Mouse (Mus musculus): Measurements from ENCODE around the gene Wscd2. TPM values are rescaled to one million over a fixed set of nuclear protein-coding genes. Genes with fewer than 3 reads are reported as not detected.
"Not testable (repeated sequence)": the region's sequence is repeated elsewhere in the genome, so short reads cannot be mapped to it uniquely, and the experiment has no call there.

Gene Wscd2
- polyA plus RNA-seq, 1 experiment from 2014 or later, result 13.7 TPM

DNA sequence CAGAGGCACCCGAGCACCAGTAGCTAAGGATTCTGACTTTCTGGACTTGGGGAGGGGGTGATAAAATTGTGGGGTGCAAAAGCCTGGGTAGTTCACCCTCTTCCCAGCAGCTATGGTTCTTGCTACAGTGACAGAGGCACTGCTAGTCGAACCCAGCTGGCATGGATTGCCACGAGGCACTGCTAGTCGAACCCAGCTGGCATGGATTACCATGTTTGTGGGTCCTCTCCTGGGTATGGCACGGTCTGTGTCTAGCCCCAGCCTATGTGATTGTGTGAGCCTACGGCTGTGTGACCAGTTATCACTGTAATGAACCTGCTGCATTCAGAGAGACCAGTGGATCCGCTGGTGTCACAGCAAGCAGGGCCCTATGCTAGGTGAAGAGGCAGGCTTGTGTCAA lies 87.4 kb downstream of the Wscd2 start:
- H3K4me3 ChIP-seq (replicated peaks; ENCODE audit: low read length), result no peak overlapping the region; the same call in 1 of the 2 replicates
- H3K27me3 ChIP-seq (ENCODE audit: control insufficient read depth, insufficient read depth, low read length), result no peaks in the 10 kb centered on the region
- no peaks in the 10 kb centered on the region for H3K36me3 ChIP-seq (replicated peaks; ENCODE audit: control insufficient read depth, insufficient read depth)
- no peak for DNase-seq (ENCODE audit: low spot score)
- H3K27ac ChIP-seq, result peak overlapping the region; percentile 38; the same call in 1 of the 2 replicates
- peak overlapping the region; percentile 42; the same call in 1 of the 2 replicates for H3K9ac ChIP-seq
- peaks cover 31% of the 10 kb centered on the region for H3K4me1 ChIP-seq (replicated peaks; ENCODE audit: control insufficient read depth, insufficient read depth, low read length)
- H3K9me3 ChIP-seq (ENCODE audit: control insufficient read depth, low read length), result no peaks in the 10 kb centered on the region
- peak overlapping the region; percentile 42 for H3K4me2 ChIP-seq (replicated peaks)
- peak; percentile 49; the same call in 1 of the 2 replicates for ATAC-seq (ENCODE audit: low FRiP score)
- WGBS, result 69% methylated on average over 7 of the region's 7 CpGs

DNA sequence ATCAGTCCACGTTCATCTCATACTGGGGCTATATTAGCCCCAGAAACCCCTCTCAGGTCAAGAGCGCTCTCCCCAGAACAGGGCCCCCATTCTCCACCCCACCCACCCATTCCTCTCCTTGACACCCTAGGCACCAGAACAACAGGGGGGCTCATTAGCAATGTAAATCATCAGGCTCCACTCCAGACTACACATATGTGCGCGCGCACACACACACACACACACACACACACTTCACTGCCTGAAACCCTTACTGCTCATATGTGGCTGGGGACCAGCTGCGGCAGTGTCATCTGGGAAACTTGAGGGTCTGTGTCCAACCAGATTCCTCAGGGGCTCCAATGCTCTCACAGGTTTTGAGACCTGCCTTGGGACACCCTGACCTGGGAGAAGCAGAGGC lies 88.3 kb downstream of the Wscd2 start:
- DNase-seq (ENCODE audit: low spot score) (no peak), ATAC-seq (ENCODE audit: low FRiP score) (no peak; the same call in 1 of the 2 replicates)
- H3K27me3 ChIP-seq (ENCODE audit: control insufficient read depth, insufficient read depth, low read length), result no peaks in the 10 kb centered on the region
- WGBS, result 63% methylated on average over 6 of the region's 6 CpGs
- H3K36me3 ChIP-seq (replicated peaks; ENCODE audit: control insufficient read depth, insufficient read depth), result no peaks in the 10 kb centered on the region
- peaks cover 31% of the 10 kb centered on the region for H3K4me1 ChIP-seq (replicated peaks; ENCODE audit: control insufficient read depth, insufficient read depth, low read length)
- H3K27ac ChIP-seq, result no peak overlapping the region; the same call in 1 of the 2 replicates
- H3K4me2 ChIP-seq (replicated peaks), result no peak overlapping the region
- H3K4me3 ChIP-seq (replicated peaks; ENCODE audit: low read length), result no peak overlapping the region
- no peaks in the 10 kb centered on the region for H3K9me3 ChIP-seq (ENCODE audit: control insufficient read depth, low read length)
- H3K9ac ChIP-seq, result no peak overlapping the region

DNA sequence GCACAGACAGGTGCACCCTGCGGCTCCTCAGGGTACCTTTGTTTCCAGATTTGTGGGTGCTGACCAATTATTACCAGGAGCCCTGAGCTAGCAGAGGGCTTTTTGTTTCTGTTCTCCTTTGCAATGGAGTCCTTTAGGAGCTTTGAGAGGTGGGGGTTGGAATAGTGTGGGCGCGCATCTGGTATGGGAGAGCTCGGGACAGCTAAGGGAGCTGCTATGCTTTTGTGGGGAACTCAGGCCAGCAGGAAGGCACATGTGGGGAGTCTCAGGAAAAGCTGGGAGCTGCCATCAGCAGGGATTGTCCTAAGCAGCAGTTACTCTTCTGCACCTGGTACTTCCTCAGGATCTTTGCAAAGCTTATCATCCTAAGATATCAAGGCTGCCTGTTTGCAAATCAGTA lies 89.0 kb downstream of the Wscd2 start:
- DNase-seq (ENCODE audit: low spot score), result no peak
- no peak for ATAC-seq (ENCODE audit: low FRiP score)

DNA sequence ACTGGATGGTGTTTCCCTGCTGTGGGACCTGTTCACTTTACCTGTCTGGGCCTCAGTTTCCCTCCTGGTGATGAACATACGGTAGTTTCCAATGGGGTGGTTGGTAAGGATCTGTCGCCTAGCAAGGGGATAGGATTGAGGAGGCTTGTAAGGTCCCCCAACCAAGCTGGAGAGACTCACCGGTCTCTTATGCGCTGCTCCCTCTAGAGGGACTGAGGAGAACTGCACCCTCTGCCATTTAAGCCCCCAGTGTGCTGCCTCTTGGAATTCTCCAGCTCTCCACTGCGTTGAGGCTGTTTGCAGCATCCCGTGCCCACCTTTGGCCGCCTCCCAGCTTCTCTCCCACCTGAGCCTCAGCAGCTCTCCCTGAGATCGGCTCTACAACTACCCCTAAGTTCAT lies 90.1 kb downstream of the Wscd2 start:
- Histone ChIP-seq H3K27me3 (ENCODE audit: control insufficient read depth, insufficient read depth, low read length) (no peaks in the 10 kb centered on the region), H3K4me2 (replicated peaks) (no peak overlapping the region), H3K36me3 (replicated peaks; ENCODE audit: control insufficient read depth, insufficient read depth) (no peaks in the 10 kb centered on the region), H3K9ac (no peak overlapping the region), H3K9me3 (ENCODE audit: control insufficient read depth, low read length) (no peaks in the 10 kb centered on the region), H3K4me3 (replicated peaks; ENCODE audit: low read length) (no peak overlapping the region), H3K4me1 (replicated peaks; ENCODE audit: control insufficient read depth, insufficient read depth, low read length) (peaks cover 31% of the 10 kb centered on the region), H3K27ac (no peak overlapping the region)
- ATAC-seq (ENCODE audit: low FRiP score) (no peak), DNase-seq (ENCODE audit: low spot score) (peak; percentile 47)
- 43% methylated on average over 8 of the region's 8 CpGs for whole genome bisulfite sequencing

More for the DNA sequence above, 89.0 kb downstream of the Wscd2 start:
- H3K4me3 ChIP-seq (replicated peaks; ENCODE audit: low read length), result no peak overlapping the region
- no peak overlapping the region for H3K9ac ChIP-seq
- no peak overlapping the region for H3K4me2 ChIP-seq (replicated peaks)
- peaks cover 31% of the 10 kb centered on the region for H3K4me1 ChIP-seq (replicated peaks; ENCODE audit: control insufficient read depth, insufficient read depth, low read length)
- H3K36me3 ChIP-seq (replicated peaks; ENCODE audit: control insufficient read depth, insufficient read depth), result no peaks in the 10 kb centered on the region
- H3K27ac ChIP-seq, result peak overlapping the region; percentile 49
- WGBS, result 79% methylated on average over 4 of the region's 4 CpGs
- H3K9me3 ChIP-seq (ENCODE audit: control insufficient read depth, low read length), result no peaks in the 10 kb centered on the region
- no peaks in the 10 kb centered on the region for H3K27me3 ChIP-seq (ENCODE audit: control insufficient read depth, insufficient read depth, low read length)

DNA sequence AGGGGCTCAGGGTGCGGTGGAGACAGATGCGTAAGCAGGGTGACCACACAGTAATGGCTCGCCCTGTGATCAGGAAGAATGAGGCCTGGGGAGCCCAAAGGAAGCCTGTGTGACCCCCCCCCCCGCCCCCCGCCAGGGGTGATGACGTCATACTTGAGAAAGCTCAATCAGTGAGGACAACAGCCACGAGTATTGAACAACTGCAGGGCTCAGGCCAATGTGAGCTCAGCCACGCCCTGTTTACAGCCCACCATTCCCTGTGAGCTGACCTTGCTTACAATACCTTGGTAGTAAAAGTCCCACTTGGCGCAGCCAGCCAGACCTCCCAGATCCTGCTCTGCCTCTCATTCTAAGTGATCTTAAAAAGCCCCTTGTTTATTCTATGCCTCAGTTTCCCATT lies 90.7 kb downstream of the Wscd2 start:
- WGBS, result 71% methylated on average over 9 of the region's 9 CpGs

DNA sequence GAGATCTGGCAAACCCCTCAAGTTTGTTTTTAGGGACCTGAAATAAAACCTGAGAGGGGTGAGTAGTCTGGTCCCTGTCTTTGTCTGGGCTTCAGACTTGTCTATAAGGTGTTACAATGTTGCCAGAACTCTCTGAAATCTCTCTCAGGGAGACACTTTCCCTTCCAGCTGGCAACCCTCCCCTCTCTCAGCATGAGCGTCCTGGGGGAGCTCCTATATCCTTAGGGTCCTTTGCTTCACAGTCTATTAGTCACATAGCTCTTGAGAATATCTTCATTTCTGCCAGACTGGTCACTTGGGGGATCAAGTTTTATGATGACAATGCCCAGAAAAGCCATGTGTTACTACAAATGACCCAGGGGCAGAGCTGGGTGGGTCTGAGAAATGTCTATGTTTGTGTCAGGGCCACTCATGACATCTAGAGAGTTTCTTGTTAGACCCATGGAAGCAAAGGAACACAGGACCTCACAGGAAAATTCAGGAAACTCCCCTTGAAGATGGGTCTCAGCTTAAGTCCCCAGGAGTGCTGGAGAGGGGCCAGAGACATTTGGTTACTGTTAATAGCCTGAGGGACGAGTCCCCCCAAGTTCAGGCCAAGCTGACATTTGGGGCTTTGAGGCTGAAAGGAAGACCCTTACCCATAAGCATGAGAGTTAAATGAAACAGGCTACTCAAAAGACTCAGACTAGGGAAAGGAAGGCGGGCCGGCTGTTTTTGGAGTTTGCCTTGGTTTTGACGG lies 93.5 kb downstream of the Wscd2 start:
- H3K27me3 ChIP-seq (ENCODE audit: control insufficient read depth, insufficient read depth, low read length), result no peaks in the 10 kb centered on the region
- no peak overlapping the region for H3K27ac ChIP-seq
- H3K4me1 ChIP-seq (replicated peaks; ENCODE audit: control insufficient read depth, insufficient read depth, low read length), result peaks cover 15% of the 10 kb centered on the region
- H3K9me3 ChIP-seq (ENCODE audit: control insufficient read depth, low read length), result no peaks in the 10 kb centered on the region
- H3K9ac ChIP-seq, result no peak overlapping the region
- H3K36me3 ChIP-seq (replicated peaks; ENCODE audit: control insufficient read depth, insufficient read depth), result no peaks in the 10 kb centered on the region
- DNase-seq (ENCODE audit: low spot score) (no peak), ATAC-seq (ENCODE audit: low FRiP score) (no peak)
- no peak overlapping the region for H3K4me2 ChIP-seq (replicated peaks)
- WGBS, result 80% methylated on average over 5 of the region's 5 CpGs
- no peak overlapping the region for H3K4me3 ChIP-seq (replicated peaks; ENCODE audit: low read length)

More for the DNA sequence above, 90.7 kb downstream of the Wscd2 start:
- H3K4me2 ChIP-seq (replicated peaks), result no peak overlapping the region
- H3K9me3 ChIP-seq (ENCODE audit: control insufficient read depth, low read length), result no peaks in the 10 kb centered on the region
- DNase-seq (ENCODE audit: low spot score), result no peak
- ATAC-seq (ENCODE audit: low FRiP score), result no peak
- H3K4me1 ChIP-seq (replicated peaks; ENCODE audit: control insufficient read depth, insufficient read depth, low read length), result peaks cover 31% of the 10 kb centered on the region
- H3K27me3 ChIP-seq (ENCODE audit: control insufficient read depth, insufficient read depth, low read length), result no peaks in the 10 kb centered on the region
- no peaks in the 10 kb centered on the region for H3K36me3 ChIP-seq (replicated peaks; ENCODE audit: control insufficient read depth, insufficient read depth)
- H3K27ac ChIP-seq, result no peak overlapping the region
- H3K9ac ChIP-seq, result no peak overlapping the region
- H3K4me3 ChIP-seq (replicated peaks; ENCODE audit: low read length), result no peak overlapping the region

DNA sequence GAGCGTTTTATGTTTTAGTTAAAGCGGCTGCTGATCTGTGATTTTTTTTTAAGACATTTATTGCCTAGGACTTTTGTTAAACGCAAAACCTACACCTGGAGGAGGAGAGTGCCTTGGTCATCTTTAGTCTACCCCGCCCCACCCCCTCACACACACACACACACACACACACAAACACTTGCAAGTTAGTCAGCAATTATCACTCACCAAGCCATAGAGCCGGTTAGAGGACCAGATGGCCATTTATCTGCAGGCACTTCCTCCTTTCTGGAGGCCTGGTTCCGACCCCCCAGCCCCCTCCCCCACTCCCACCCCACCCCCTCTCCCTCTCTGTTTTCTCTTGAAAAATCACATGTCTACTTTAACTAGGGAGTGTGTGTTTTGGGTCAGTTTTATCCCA lies 94.3 kb downstream of the Wscd2 start:
- whole genome bisulfite sequencing, result 56% methylated on average over 6 of the region's 6 CpGs
- Histone ChIP-seq H3K4me2 (replicated peaks) (no peak overlapping the region), H3K4me1 (replicated peaks; ENCODE audit: control insufficient read depth, insufficient read depth, low read length) (peaks cover 6% of the 10 kb centered on the region; the same call in 1 of the 2 replicates), H3K36me3 (replicated peaks; ENCODE audit: control insufficient read depth, insufficient read depth) (no peaks in the 10 kb centered on the region), H3K27ac (no peak overlapping the region), H3K4me3 (replicated peaks; ENCODE audit: low read length) (no peak overlapping the region), H3K9me3 (ENCODE audit: control insufficient read depth, low read length) (no peaks in the 10 kb centered on the region), H3K9ac (no peak overlapping the region), H3K27me3 (ENCODE audit: control insufficient read depth, insufficient read depth, low read length) (no peaks in the 10 kb centered on the region)
- DNase-seq (ENCODE audit: low spot score) (no peak), ATAC-seq (ENCODE audit: low FRiP score) (no peak)

DNA sequence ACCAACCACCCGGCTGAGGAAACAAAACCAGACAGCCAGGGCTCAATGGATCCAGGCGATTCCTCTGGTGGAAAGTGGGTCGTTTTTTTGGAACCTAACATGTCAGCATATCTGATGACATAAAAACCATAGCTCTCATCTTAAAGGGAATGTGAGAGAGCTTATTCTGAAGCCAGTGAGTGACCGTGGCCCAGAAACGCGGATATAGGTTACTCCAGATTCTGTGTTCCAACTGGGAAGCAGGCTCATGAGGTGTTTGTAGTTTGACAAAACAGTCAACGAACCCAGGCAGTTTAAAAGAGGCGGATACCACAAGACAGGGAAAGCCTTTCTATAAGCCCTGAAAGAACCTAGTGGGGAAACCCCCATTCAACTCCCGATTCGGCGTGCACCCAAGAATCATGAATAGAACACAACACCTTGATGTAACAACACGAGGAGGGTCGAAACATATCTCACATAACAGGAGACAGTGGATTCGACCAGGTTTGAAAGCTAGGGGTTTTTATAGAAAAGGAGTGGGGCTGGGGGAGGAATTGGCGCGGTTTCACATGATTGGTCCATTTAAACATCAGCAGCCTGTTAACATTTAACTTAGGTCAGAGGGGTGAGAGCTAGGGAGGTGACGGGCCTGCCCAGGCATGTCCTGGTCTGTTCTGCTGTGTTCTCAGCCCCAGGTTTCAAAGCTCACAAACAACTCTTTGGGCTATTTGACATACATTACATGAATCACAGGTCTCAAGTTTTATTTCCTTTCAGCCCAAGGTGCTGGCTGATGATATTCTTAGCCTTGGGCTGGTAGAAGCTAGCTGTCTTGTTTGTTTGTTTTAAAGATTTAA lies 95.7 kb downstream of the Wscd2 start:
- 80% methylated on average over 17 of the region's 17 CpGs for WGBS
- not testable (repeated sequence) for H3K4me3 ChIP-seq (replicated peaks; ENCODE audit: low read length); DNase-seq (ENCODE audit: low spot score); H3K9ac ChIP-seq; H3K36me3 ChIP-seq (replicated peaks; ENCODE audit: control insufficient read depth, insufficient read depth); H3K4me1 ChIP-seq (replicated peaks; ENCODE audit: control insufficient read depth, insufficient read depth, low read length); ATAC-seq (ENCODE audit: low FRiP score); H3K27me3 ChIP-seq (ENCODE audit: control insufficient read depth, insufficient read depth, low read length); H3K9me3 ChIP-seq (ENCODE audit: control insufficient read depth, low read length); H3K27ac ChIP-seq; H3K4me2 ChIP-seq (replicated peaks)

DNA sequence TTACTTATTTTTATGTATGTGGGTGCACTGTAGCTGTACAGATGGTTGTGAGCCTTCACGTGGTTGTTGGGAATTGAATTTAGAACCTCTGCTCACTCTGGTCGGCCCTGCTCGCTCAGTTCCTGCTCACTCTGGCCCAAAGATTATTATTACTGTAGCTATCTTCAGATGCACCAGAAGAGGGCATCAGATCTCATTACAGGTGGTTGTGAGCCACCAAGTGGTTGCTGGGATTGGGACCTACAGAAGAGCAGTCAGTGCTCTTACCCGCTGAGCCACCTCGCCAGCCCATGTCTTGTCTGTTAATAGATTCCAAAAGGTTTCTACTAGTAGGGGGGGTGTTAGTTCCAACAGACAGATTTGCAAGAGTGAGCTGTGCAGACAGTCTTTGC lies 96.3 kb downstream of the Wscd2 start:
- not testable (repeated sequence) for H3K9ac ChIP-seq; H3K4me1 ChIP-seq (replicated peaks; ENCODE audit: control insufficient read depth, insufficient read depth, low read length); DNase-seq (ENCODE audit: low spot score); H3K36me3 ChIP-seq (replicated peaks; ENCODE audit: control insufficient read depth, insufficient read depth); H3K27ac ChIP-seq; ATAC-seq (ENCODE audit: low FRiP score); H3K4me3 ChIP-seq (replicated peaks; ENCODE audit: low read length); H3K4me2 ChIP-seq (replicated peaks); H3K27me3 ChIP-seq (ENCODE audit: control insufficient read depth, insufficient read depth, low read length); H3K9me3 ChIP-seq (ENCODE audit: control insufficient read depth, low read length)
- WGBS, result 40% methylated on average over 5 of the region's 5 CpGs

Measured in hindbrain, embryonic 14.5 days (tissue).